Mouse (Mus musculus): ENCODE data around the gene Prlr. TPM values are rescaled to one million over a fixed set of nuclear protein-coding genes. Genes with fewer than 3 reads are reported as not detected.

Gene Prlr
- total and polyA plus RNA-seq, 2 experiments from 2014 or later: 0.57 to 0.90 TPM

DNA sequence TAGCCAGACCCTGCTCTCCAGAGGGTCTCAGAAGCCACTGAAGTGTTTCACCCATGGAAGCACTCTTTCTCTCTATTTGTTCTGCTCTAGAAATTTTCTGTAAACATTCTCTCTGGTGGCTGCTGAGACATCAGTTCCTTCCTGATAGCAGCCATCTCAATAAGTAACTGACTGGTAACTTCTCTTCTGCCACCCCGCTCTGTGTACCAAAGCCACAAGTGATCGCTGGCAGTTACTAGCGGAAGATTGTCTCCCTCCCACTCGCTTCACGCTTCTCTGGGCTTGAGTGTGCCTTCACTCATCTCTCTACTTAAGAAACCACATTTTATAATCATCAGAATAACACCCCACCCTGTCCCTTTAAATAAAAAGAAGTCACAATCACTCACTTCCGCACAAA, 170.0 kb downstream of the Prlr start:
- no peak for ATAC-seq (ENCODE audit: insufficient read depth, low read depth)
- no peak for TF ChIP-seq CTCF (IDR thresholded peaks at IDR 0.05; ENCODE audit: low read depth)
- Histone ChIP-seq H3K4me3 (ENCODE audit: low read depth, low read length) (no peak overlapping the region), H3K36me3 (replicated peaks; ENCODE audit: control insufficient read depth, insufficient read depth, low read length) (no peaks in the 10 kb centered on the region), H3K27me3 (ENCODE audit: control insufficient read depth, insufficient read depth, low read length) (no peaks in the 10 kb centered on the region), H3K9ac (replicated peaks; ENCODE audit: low read depth, low read length) (no peak overlapping the region), H3K4me1 (ENCODE audit: control insufficient read depth, insufficient read depth) (no peaks in the 10 kb centered on the region), H3K4me2 (ENCODE audit: low read depth, low read length) (no peak overlapping the region), H3K27ac (ENCODE audit: low read depth) (no peak overlapping the region), H3K9me3 (replicated peaks; ENCODE audit: control insufficient read depth, low read length) (no peaks in the 10 kb centered on the region)
- 81% methylated on average over 6 of the region's 6 CpGs for WGBS
- no peak for DNase-seq (ENCODE audit: low spot score)

DNA sequence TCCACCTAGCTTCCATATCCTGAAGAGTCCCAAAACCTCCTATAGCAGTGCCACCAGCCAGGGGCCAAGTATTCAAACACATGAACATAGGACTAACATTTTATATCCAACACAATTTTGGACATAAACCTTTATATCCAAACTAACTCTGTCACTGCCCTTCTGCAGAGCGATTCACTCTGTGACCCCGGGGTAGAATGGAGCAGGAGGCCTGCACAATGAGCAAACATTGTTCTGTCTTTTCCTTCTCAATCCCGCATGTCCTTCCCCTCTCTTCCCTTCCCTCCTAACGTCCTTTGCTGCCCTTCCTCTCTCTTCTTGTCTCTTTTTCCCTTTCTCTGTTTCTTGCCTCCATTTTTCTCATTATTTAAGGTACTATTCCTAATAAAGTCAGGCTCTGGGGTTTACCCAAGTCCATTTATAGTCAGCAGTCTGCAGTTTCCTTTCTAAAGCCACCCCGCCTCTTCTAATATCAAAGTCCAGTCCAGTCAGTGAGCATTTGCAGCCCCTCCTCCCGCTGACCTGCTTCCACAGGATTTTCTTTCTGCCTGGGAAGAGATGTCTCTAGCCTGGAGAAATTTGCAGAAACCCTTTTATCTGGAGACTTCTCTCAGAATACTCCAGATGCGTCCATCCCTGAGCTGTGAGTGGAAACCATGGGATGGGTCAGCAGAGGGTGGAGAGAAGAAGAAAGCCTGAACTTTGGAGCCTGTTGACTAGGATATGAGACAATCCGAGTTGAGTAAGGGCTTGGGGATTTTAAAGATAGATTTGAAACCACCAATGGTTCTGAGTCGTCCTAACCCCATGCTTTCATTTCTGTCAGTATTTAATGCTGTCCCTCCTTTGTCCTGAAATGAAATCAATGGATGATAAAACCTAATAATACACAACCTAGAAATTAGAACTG, 181.3 kb downstream of the Prlr start, which contains the start of gene Agxt2:
TSS of gene Agxt2 (plus strand) at position 494 of the 910 bp plus-strand sequence.
- Histone ChIP-seq H3K9me3 (replicated peaks; ENCODE audit: control insufficient read depth, low read length) (no peaks in the 10 kb centered on the region), H3K36me3 (replicated peaks; ENCODE audit: control insufficient read depth, insufficient read depth, low read length) (no peaks in the 10 kb centered on the region), H3K4me3 (ENCODE audit: low read depth, low read length) (no peak within 1 kb of the TSS), H3K27me3 (ENCODE audit: control insufficient read depth, insufficient read depth, low read length) (no peaks in the 10 kb centered on the region), H3K27ac (ENCODE audit: low read depth) (no peak within 1 kb of the TSS), H3K9ac (replicated peaks; ENCODE audit: low read depth, low read length) (no peak within 1 kb of the TSS), H3K4me1 (ENCODE audit: control insufficient read depth, insufficient read depth) (no peaks in the 10 kb centered on the region), H3K4me2 (ENCODE audit: low read depth, low read length) (no peak within 1 kb of the TSS)
- WGBS: 59% methylated on average over 9 of the region's 9 CpGs
- ATAC-seq (ENCODE audit: insufficient read depth, low read depth) (no peak), DNase-seq (ENCODE audit: low spot score) (no peak)
- TF ChIP-seq EP300 (IDR thresholded peaks at IDR 0.05; ENCODE audit: low read depth): no peak

DNA sequence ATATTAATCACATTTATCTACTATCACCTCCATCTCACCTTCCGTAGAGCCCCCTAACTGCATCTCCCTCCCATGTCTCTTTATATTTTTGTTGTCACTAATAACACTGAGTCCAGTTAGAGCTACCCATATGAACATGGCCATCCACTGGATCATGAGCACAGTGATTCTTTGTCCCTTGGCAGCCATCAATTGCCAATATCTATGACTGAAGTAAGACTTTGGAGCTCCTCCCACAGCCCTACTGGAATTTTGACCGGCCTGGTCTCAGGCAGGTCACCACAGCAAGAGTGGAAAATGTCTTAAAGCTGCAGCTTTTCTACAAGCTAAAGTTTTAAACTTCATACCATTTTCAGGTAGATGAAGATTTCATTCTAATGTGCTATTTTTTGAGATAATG, 189.3 kb downstream of the Prlr start:
- 85% methylated on average over 2 of the region's 2 CpGs for WGBS
- ATAC-seq (ENCODE audit: insufficient read depth, low read depth): no peak
- no peak overlapping the region for H3K27ac ChIP-seq (ENCODE audit: low read depth)
- H3K9ac ChIP-seq (replicated peaks; ENCODE audit: low read depth, low read length): no peak overlapping the region
- H3K36me3 ChIP-seq (replicated peaks; ENCODE audit: control insufficient read depth, insufficient read depth, low read length): no peaks in the 10 kb centered on the region
- no peaks in the 10 kb centered on the region for H3K27me3 ChIP-seq (ENCODE audit: control insufficient read depth, insufficient read depth, low read length)
- no peaks in the 10 kb centered on the region for H3K4me1 ChIP-seq (ENCODE audit: control insufficient read depth, insufficient read depth)
- no peak for TF ChIP-seq EP300 (IDR thresholded peaks at IDR 0.05; ENCODE audit: low read depth)
- no peak for TF ChIP-seq CTCF (IDR thresholded peaks at IDR 0.05; ENCODE audit: low read depth)
- no peak overlapping the region for H3K4me2 ChIP-seq (ENCODE audit: low read depth, low read length)
- no peak for DNase-seq (ENCODE audit: low spot score)
- H3K4me3 ChIP-seq (ENCODE audit: low read depth, low read length): no peak overlapping the region
- no peaks in the 10 kb centered on the region for H3K9me3 ChIP-seq (replicated peaks; ENCODE audit: control insufficient read depth, low read length)

DNA sequence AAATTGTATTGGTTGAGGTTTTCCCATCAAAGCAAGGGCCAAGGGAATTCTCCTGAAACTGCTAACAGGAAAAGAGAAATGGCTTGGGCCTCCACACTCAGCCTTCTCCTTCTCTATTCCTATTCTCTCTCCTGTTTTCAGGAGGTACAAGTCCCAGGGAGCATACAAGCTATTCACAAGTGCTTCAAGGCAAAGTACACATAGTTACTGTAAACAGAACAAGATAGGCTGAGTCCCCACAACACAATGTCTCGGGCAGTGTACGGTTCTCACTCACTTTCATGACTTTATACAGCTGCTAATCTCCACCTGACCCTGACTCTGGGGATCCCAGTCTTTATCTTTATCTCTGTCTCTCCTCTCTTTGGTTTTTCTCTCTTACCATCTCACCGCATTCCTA, 198.4 kb downstream of the Prlr start:
- Histone ChIP-seq H3K4me3 (ENCODE audit: low read depth, low read length) (no peak overlapping the region), H3K4me1 (ENCODE audit: control insufficient read depth, insufficient read depth) (peaks cover 6% of the 10 kb centered on the region; the same call in 1 of the 2 replicates), H3K36me3 (replicated peaks; ENCODE audit: control insufficient read depth, insufficient read depth, low read length) (no peaks in the 10 kb centered on the region), H3K9ac (replicated peaks; ENCODE audit: low read depth, low read length) (no peak overlapping the region), H3K9me3 (replicated peaks; ENCODE audit: control insufficient read depth, low read length) (no peaks in the 10 kb centered on the region), H3K27me3 (ENCODE audit: control insufficient read depth, insufficient read depth, low read length) (no peaks in the 10 kb centered on the region), H3K27ac (ENCODE audit: low read depth) (no peak overlapping the region), H3K4me2 (ENCODE audit: low read depth, low read length) (no peak overlapping the region)
- no peak for TF ChIP-seq EP300 (IDR thresholded peaks at IDR 0.05; ENCODE audit: low read depth)
- no peak for TF ChIP-seq CTCF (IDR thresholded peaks at IDR 0.05; ENCODE audit: low read depth)
- DNase-seq (ENCODE audit: low spot score): no peak
- 9% methylated on average over 3 of the region's 3 CpGs for WGBS
- ATAC-seq (ENCODE audit: insufficient read depth, low read depth): no peak

DNA sequence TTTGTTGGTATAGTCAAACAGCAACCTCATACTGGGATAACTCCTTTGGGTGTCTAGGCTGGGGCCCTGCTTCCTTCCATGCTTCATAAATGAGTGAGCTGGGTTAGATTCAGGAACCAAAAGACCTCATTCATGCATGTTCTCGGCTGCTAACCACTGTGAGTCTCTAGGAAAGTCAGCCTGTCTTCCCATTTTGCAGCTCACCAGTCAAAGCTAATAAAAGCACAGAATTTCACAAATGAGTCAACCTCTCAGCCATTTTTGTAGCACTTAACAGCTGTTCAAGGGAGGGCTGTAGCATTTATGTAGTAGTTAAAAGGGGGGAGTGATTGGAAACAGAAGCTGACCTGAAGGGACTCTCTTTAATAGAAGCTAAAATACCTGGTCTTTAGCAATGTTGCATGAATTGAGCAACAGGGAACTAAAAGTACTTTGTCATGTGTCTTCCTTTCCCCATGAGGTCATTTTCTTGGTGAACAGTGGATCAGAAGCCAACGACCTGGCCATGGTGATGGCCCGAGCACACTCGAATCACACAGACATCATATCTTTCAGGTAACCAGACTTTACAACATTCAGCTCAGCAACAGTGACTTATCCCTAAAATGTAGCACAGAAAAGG, 201.4 kb downstream of the Prlr start:
- H3K36me3 ChIP-seq (replicated peaks; ENCODE audit: control insufficient read depth, insufficient read depth, low read length): no peaks in the 10 kb centered on the region
- H3K9me3 ChIP-seq (replicated peaks; ENCODE audit: control insufficient read depth, low read length): no peaks in the 10 kb centered on the region
- no peak overlapping the region for H3K9ac ChIP-seq (replicated peaks; ENCODE audit: low read depth, low read length)
- TF ChIP-seq EP300 (IDR thresholded peaks at IDR 0.05; ENCODE audit: low read depth): no peak
- H3K4me3 ChIP-seq (ENCODE audit: low read depth, low read length): no peak overlapping the region
- no peaks in the 10 kb centered on the region for H3K27me3 ChIP-seq (ENCODE audit: control insufficient read depth, insufficient read depth, low read length)
- no peak overlapping the region for H3K27ac ChIP-seq (ENCODE audit: low read depth)
- DNase-seq (ENCODE audit: low spot score) (no peak), ATAC-seq (ENCODE audit: insufficient read depth, low read depth) (no peak)
- peaks cover 6% of the 10 kb centered on the region; the same call in 1 of the 2 replicates for H3K4me1 ChIP-seq (ENCODE audit: control insufficient read depth, insufficient read depth)
- 84% methylated on average over 4 of the region's 4 CpGs for WGBS
- no peak overlapping the region for H3K4me2 ChIP-seq (ENCODE audit: low read depth, low read length)

Data from heart, postnatal 0 days (tissue).